Mouse (Mus musculus) lung, adult 2 months (tissue): Measurements from ENCODE around the gene Ifitm6. TPM values are rescaled to one million over a fixed set of nuclear protein-coding genes. Genes with fewer than 3 reads are reported as not detected.
"Not testable (repeated sequence)": the region's sequence is repeated elsewhere in the genome, so short reads cannot be mapped to it uniquely, and the experiment has no call there.

ENCODE experiments used
- DNase-seq: peaks from one replicate; pipeline ENCODE4 v3.0.0; 2022
- H3K4me1 ChIP-seq: fragments of 200-500 bp; 2 replicates; pipeline ENCODE4 v1.6.1; 2011; ENCODE audit warnings: low read length; ENCODE audit not compliant: control insufficient read depth, insufficient read depth
- H3K4me3 ChIP-seq: fragments of 200-500 bp; replicated peaks from 2 replicates; pipeline ENCODE3; 2011; ENCODE audit warnings: low read depth, mild to moderate bottlenecking, control low read depth, low read length; ENCODE audit errors: extremely low read depth
- CTCF ChIP-seq: fragments of 200-500 bp; IDR thresholded peaks from 2 replicates; pipeline ENCODE4 v1.5.1; 2011; ENCODE audit warnings: mild to moderate bottlenecking, low read length, control low read depth; ENCODE audit not compliant: insufficient read depth
- POLR2A ChIP-seq: fragments of 200-500 bp; IDR thresholded peaks from 2 replicates; pipeline ENCODE4 v1.6.1; 2011; ENCODE audit warnings: low read depth, mild to moderate bottlenecking, control low read depth, low read length, borderline replicate concordance; ENCODE audit errors: extremely low read depth
- WGBS: fragments of 180-500 bp; shearing (Covaris S2); methylation state at CpG from one replicate; pipeline ENCODE4 v1.1.7; 2018; 5-methylcytosine and 5-hydroxymethylcytosine counted together
- polyA plus RNA-seq: library from polyadenylated mRNA; depleted of rRNA; stranded (reverse); fragments of >200 nt; gene quantifications from 2 replicates; pipeline ENCODE4 v1.2.3, GENCODE M21; 2012

Gene Ifitm6
- polyA plus RNA-seq, 1 experiment: 24.3 TPM

GRCm38 (mm10) chr7:141046931-141047580 is 29.3 kb upstream of the Ifitm6 start:
- Histone ChIP-seq H3K4me3 (no peak overlapping the region), H3K4me1 (peaks cover 15% of the 10 kb centered on the region)
- 33% methylated on average over 6 of the region's 6 CpGs for WGBS
- TF ChIP-seq POLR2A (no peak), CTCF (no peak)
- no peak for DNase-seq

- H3K4me1 ChIP-seq: peaks cover 17% of the 10 kb centered on the region
- TF ChIP-seq CTCF: no peak
- TF ChIP-seq POLR2A: no peak
- 63% methylated on average over 4 of the region's 4 CpGs for whole genome bisulfite sequencing
- DNase-seq: no peak
- H3K4me3 ChIP-seq: no peak overlapping the region
Measured at GRCm38 (mm10) chr7:141042539-141042938, 24.8 kb upstream of the Ifitm6 start.

DNA sequence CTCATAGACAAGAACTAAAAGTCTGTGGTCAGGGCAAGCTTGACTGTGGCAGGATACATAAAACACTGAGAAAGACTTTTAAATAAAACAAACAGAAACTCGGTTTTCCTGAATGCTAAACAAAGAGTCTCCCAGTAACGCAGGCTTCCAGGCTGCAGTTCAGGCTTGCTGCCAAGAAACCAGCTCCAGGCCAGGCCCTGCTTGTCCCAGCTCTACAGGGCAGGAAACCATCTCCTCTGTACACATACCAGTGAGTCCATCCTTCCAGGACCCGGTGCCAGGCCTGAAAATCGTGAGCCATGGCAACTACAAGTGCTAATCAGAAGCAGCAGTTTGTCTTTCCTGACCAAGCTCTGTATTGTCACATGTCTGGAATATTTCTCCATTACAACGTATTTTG is 23.9 kb upstream of the Ifitm6 start:
- DNase-seq: peak; percentile 62
- TF ChIP-seq CTCF: no peak
- no peak overlapping the region for H3K4me3 ChIP-seq
- 6% methylated on average over 5 of the region's 5 CpGs for WGBS
- H3K4me1 ChIP-seq: peaks cover 10% of the 10 kb centered on the region

- 38% methylated on average over 6 of the region's 9 CpGs for WGBS
- no peak for DNase-seq
- H3K4me3 ChIP-seq: no peak overlapping the region
- no peak for TF ChIP-seq CTCF
- no peak for TF ChIP-seq POLR2A
- H3K4me1 ChIP-seq: peaks cover 7% of the 10 kb centered on the region
Measured at GRCm38 (mm10) chr7:141040867-141041606, 23.3 kb upstream of the Ifitm6 start.

GRCm38 (mm10) chr7:141039386-141040107 is 21.8 kb upstream of the Ifitm6 start:
- no peak for DNase-seq
- no peak overlapping the region for H3K4me3 ChIP-seq
- no peak for TF ChIP-seq CTCF
- TF ChIP-seq POLR2A: no peak
- peaks cover 7% of the 10 kb centered on the region for H3K4me1 ChIP-seq
- 93% methylated on average over 4 of the region's 4 CpGs for WGBS

GRCm38 (mm10) chr7:141038090-141039032 is 20.6 kb upstream of the Ifitm6 start:
- DNase-seq: no peak
- 63% methylated on average over 20 of the region's 21 CpGs for WGBS
- H3K4me3 ChIP-seq: no peak overlapping the region
- peaks cover 7% of the 10 kb centered on the region for H3K4me1 ChIP-seq
- TF ChIP-seq CTCF (no peak), POLR2A (no peak)

- not testable (repeated sequence) for H3K4me3 ChIP-seq, DNase-seq, H3K4me1 ChIP-seq
- WGBS: 58% methylated on average over 1 of the region's 2 CpGs
Measured at GRCm38 (mm10) chr7:141036624-141037023, 18.9 kb upstream of the Ifitm6 start.

DNA sequence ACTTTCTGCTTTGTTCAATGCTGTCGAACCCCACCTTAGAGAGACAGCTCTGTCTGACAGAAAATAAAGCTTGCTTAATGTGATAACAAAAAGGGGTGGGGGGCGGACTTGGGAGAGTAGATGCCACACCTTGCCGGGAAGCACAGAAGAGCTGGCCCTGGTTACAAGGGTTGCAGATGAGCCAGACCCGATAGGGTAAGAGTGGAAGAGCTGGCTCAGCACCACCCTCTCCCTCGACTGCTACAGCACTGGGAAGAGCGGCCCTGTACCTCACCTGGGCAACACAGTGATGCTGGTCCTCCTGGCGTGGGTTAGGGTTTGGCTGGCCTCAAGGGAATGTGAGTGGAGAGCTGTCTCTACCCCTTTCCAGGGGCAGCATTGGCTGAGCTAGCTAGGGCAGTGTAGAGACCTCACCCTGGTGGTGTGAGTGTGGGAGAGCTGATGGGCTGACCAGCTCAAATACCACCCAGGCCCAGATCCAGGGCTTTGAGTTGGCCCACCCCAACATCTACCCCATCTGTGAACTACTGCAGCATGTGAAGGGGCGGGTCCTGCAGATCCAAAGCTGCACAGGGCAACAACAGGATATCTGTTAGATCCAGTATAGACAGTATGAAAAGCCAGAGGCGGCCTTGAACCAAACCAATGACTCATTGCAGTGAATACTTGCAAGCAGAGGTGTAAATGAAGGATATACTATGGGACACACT is 14.9 kb upstream of the Ifitm6 start:
- no peak overlapping the region for H3K4me3 ChIP-seq
- DNase-seq: no peak
- H3K4me1 ChIP-seq: no peaks in the 10 kb centered on the region
- no peak for TF ChIP-seq CTCF
- no peak for TF ChIP-seq POLR2A
- WGBS: 74% methylated on average over 9 of the region's 9 CpGs
